Mouse (Mus musculus) gastrocnemius, adult 8-10 months (tissue): ENCODE measurements at regions not wholly inside any gene's neighbourhood (a gene's known extent, or its start where the extent isn't known, plus 50 kb on each side); places are given as distances from the start of the nearest gene placed in this dataset.
"Not testable (repeated sequence)": the region's sequence is repeated elsewhere in the genome, so short reads cannot be mapped to it uniquely, and the experiment has no call there.

Experiments
- DNase-seq, 2 experiments: peaks; one replicate each; pipeline ENCODE4 v3.0.0; 2022; ENCODE audit warnings: low spot score in 2 of 2

DNA sequence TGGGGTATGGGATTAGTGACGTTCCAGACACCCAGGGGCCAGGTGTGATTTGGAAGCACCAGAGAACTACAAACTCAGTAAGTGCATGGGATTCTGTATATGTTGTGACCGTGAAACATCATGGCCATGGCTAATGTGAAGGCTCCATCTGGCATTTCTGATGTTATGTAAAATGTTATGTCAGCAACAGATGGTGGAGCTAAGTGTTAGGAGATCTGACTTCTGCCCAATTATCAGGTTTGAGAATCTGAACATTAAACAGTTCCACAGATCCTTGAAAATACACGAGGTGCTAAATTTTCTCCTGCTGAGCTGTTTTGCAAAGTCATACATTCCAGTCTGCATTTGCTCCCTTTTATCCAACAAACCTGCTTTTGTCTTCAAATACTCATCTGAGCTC lies 223.6 kb upstream of the Egfl6 start:
- no peak for DNase-seq

DNA sequence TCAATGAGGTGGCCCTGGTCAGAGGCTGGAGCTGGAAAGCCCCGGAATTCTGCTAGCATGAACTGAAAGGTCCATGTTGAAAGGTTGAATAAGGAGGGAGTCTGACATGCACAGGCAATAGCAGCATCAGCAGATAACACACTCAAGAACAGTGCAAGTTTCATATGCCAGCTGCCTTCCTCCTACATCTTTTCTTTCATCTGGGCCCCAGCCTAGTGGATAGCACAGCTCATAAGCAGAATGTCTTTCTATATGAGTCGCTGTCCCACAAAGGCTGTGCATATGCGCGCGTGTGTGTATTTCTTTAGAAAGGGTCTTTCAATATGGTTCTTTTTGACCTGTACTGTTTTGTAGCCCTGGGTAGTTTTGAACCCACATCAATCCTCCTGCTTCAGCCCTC lies 222.7 kb upstream of the Egfl6 start:
- DNase-seq, result no peak

DNA sequence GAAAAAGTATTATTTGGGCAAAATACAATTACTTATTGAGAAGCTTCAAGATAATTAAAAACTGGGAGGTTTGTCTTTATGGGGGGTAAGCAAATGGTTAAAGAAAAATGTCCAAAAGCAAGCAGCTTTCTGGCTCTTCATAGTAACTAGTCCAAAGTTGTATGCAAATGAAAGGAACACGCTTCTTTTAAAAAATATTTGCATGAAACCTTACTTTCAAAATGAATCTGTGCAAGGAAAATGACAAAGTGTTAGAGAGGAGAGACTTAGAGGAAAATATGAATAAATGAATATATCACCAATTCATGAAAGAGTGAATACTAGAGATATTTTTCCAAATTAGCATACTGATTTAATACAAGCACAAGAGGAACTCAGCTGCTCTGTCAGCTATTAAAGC lies 220.4 kb upstream of the Egfl6 start:
- no peak for DNase-seq

DNA sequence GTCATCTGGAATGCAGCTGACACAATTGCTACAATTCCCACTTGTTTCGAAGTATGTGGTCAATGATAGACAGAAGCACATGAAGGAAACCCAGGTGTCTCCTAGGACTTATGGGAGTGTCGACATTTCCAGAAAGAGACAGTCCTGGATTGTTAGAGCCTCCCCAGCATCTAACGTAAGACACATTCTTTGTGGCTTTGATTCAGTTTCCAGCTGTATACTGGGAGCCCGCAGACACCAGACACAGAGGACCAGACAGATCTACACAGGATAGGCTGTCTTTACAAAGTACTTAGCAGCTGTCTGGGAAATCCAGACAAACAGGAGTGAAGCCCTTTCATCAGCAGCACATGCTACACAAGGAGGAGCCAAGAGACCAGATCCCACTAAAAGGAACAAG lies 220.0 kb upstream of the Egfl6 start:
- DNase-seq, result no peak

DNA sequence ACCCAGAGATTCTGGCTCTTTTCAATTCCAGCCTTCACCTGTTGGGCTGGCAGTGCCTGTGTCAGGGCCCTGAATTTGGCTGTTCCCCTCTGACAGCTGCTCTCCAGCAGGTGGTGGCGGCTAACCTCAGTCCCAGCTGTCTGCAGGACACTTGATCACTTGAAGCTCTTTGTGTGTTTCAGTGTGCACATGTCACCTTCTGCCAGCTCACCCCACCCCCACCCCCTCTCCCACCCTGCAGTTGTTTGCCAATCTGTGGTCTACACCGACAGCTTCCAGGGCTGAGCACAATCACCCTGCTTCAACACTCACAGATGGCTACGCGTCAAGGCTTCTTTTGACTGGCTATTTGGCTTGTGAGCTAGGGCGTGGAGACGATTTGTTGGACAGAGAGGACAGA lies 217.7 kb upstream of the Egfl6 start:
- DNase-seq, result no peak

DNA sequence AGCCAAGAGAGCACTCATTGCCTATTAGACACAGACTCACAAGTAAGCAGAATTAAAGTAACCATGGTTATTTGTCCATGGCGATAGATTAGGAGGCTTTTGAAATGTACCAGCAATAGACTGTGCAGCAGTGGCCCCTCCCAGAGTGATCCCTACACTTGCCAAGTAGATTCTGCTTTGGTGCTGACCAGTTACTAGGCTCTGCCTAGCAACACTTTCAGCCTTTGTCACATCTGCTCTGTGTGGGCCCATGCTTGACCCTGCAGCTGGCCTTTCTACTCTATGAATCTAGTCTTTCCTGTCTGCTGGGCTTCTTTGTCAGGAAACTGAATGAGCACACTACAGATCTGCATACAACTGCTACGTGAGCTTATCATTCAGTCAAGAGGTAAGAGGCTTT lies 215.5 kb upstream of the Egfl6 start:
- no peak for DNase-seq

DNA sequence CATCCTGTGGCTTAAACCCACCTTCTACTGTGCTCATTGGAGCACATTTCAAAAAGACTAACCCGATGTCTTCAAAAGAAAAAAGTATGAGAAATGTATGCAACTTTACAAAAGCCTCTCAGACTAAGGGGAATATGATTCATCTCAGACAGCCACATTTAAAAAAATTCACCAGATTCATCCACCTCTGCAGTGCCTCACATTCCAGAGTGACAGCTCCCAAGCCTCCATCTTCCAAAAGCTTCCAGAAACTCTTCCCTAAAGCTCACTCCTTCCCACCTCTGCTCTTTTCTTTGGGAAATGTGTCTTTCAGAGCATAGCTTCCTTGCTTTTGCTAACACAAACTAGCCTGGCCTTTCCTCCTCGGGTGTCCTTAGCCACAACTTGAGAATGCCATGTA lies 210.1 kb upstream of the Egfl6 start:
- no peak for DNase-seq

DNA sequence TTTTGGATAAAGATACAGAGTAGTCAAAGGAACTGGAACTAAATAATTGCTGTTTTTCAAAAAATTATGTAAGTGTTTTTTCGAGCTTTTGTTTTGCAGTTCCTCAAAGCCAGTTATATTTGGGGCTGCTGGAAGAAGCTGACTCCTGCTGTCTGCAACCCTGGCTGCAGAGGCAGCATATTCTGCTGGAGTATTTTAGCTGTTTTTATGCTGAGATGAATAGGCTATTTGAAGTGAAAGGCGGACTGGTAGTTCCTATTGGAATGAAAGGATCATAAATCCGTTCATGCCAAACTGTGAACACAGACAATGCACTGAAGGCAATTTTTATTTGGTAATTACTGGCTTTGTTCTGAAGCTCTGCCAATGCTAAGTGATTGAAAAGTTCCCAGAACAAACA lies 203.5 kb upstream of the Egfl6 start:
- no peak for DNase-seq

DNA sequence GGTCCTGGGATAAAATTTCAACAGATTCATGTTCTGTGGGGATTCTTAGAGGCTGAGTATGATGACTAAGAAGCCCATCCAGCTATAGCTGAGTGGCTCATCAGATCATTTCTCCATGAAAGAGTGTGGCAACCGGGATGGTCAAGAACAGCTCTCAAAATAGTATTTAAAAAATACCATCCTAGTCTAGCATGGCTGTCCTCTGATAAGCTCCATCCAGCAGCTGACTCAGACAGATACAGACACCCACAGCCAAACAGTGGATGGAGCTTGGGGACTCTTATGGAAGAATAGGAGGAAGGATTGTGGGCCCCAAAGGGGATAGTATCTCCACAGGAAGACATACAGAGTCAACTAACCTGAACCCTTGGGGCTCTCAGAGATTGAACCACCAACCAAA lies 201.6 kb upstream of the Egfl6 start:
- not testable (repeated sequence) for DNase-seq

DNA sequence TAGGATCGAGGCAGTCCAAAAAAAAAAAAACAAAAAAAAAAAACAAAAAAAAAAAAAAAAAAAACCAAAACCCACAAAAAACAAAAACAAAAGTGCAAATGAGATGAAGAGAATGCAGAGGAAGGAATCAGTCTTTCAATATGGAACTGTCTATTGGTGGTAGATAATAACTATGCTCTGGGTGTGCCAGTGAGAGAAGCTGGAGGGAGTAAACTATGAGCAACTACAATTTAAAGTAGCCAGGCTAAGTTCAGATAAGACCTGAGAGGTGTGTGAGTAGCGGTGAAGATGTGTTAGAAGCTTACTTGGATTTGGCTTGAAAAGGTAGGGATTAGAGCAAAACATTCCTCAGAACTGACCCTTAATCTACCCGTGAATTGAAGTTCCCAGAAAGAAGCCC lies 200.1 kb upstream of the Egfl6 start:
- DNase-seq, result no peak

DNA sequence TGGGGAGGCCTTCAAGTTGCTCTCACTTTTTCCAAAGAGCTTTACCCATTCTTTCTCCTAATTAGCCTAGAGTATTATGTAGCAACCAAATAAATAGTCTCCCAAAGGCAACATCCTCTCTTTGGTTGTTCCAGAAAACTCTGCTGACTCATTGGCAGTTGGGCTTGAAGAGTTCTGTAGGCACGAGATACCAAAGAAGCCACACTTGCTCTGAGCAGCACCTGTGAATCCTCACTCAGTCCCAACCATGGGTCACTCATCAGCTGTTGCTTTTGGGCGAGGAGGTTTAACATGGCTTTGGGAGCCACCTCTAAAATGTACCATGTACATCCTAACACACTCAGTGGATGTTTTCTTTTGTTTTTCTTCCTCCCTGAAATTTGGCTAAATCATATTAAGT lies 197.9 kb upstream of the Egfl6 start:
- no peak for DNase-seq

DNA sequence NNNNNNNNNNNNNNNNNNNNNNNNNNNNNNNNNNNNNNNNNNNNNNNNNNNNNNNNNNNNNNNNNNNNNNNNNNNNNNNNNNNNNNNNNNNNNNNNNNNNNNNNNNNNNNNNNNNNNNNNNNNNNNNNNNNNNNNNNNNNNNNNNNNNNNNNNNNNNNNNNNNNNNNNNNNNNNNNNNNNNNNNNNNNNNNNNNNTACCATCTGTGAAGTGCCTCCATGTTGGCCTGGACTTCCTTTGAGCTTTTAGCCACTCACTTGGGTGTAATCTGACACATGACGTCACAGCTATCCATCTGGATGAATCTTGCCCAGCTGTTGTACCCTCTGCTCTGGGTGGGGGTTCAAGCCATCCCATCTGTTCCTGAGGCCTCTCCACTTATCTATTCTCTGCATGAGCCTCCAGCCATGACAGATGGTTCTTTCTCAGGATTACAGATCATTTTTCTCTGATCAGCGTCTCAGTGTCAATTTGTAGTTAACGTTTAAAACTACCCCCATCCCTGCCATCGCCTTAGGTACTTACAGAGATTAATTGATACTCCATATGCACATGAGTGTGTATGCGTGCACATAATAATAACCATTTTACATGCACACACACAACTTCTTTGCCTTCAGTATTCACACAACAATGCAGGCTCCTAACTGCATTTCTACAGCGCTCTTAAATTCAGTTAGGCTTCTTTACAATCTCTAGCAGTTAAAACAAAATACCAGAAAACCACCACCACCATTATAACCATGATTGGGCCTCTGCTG lies 194.0 kb upstream of the Egfl6 start:
- DNase-seq, result no peak

DNA sequence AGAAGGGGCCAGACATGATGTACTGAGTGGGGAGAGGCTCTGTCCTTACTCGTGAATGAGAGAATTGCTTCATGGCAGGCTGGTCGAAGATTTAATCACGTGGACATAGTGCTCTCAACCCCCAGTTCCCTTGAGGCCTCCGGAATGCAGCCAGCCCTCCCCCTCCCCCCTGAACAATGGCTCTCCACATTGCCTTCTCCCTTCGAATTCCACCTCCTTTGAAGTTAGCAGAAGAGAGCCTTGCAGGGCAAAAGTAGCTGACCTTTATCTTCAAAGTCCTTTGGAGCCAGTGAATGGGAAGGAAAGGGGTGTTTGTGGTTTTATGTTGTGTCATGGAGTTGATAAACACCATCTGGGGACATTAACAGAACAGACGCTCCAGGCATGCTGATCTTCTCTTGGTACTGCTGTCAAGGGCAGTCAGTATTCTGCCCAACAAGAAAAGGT lies 187.9 kb upstream of the Egfl6 start:
- DNase-seq, result no peak

DNA sequence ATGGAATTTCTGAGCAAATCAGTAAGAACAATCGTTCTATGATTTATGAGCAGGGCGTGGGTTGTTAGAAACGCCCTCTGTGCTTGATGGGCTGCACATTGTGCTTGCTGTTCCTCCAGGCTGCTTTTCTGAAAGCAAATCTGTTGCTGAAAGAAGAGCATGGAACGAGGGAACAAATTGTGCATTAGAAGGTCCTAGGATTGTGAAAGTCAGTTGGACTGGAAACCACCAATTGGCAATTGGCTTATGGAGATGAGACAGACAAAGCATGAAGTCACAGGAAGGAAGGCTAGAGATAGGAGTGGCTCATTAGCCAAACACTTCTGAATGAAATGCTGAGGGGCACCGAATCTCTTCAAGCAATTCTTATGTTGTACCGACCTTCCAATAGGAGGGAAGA lies 181.5 kb upstream of the Egfl6 start:
- DNase-seq, result peak in 1 of 2 experiments; percentile 2

DNA sequence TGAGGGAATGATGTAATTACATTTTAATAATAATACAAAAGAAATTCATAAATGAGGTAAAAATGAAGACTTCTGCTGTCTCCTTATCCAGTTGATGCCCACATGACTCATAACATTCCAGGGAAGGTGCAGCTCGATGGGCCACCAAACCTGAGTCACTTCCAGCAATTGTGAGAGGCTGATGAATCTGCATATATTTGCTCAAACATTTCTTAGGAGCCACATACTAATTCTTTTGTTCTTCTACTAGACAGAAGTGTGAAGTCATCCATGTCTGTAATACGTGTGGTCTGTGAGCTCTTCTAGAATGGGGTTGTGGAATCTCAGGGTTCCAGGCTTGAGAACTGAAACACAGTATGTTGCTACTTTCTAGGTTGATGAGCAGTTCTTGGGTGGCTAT lies 180.1 kb upstream of the Egfl6 start:
- DNase-seq, result no peak

DNA sequence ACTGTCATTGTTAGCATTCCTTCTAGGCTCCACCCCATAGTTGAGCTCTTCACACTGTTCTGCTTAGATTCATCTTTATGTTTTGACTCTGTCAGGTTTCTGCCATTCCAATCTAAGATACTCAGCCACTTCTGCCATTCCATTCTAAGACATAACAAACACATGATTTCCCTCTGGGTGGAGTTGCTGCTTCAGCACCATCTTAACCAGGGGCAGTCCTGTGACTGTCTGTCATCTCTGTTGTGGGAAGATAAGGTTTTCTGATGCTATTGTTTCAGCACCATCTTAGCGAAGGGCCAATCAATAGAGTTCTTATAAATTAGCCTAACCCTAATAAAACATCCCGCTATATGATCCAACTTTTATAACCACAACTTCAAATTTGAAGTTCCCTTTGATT lies 176.6 kb upstream of the Egfl6 start:
- DNase-seq, result no peak

DNA sequence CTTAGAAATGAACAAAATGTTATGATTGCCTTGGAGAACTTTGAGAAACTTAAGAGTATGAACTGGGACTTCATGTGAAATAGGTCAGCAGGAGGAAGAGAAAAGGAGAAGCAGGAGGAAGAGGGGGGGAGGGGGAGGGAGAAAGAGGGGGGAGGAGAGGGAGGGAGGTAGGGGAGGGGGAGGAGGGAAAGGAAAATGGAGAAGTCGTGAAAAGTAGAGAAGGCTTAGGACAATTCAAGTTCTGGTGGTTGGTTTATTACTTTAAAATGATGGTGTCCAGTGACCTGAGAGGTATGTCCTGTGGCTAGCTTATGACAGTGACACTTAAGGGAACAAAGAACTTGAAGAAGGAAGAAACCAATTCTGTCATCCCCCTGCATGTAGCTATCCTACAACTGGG lies 171.6 kb upstream of the Egfl6 start:
- DNase-seq, result no peak

DNA sequence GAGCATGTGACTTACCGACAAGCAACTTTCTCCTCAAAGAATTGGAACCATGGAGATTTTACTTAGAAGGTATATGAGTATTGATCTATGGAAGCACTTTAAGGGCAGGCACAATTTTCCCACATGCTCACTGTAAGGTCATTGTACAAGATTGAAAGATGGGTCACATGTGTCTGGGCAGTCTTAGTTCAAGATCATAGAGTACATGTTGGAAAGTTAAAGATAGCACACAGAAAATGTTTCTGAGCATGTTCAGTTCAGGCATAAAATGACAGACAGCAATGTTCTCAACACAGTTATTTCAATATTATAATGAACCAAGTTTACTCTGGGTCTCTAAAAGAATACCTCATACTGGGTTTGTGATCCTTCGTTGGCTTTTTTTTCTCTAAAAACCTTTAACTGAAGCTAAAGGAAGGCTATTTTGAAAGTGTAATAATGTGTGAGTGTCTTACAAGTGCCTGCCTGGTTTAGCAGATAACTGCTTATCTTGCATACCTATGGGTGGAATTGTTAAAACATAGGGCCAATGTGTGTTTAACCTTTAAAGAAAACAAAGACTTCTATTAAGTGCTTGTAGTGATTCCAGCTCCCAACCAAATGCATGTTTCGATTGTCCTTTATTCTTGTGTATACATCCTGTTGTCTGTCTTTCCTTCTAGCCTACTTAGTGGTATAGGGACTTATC lies 169.6 kb upstream of the Egfl6 start:
- DNase-seq, result no peak

DNA sequence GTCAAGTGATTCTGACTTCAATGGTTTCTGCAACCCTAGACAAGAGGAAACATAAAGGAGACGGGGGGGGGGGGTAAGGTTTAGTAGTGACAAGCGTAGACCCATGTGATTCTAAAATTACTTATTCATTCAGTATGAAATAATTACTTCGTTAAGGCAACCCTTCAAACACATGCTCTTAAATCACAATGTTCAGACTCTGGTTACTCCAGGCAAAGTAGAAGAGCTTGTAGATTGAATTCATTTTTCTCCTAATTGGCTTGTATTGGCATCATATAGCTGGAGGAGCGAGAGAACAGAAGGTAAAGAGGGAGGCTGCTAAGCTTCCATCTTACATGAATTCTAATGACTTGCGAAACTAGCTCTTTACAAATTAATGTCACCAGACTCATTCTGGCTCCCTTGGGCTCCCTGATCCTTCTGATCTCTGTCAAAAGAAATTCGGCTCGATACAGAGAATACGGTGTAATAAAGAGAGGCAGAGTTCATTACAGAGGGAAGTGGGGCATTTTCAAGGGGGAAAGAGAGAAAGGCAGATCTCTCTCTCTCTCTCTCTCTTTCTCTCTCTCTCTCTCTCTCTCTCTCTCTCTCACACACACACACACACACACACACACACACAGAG lies 163.6 kb upstream of the Egfl6 start:
- DNase-seq, result no peak

DNA sequence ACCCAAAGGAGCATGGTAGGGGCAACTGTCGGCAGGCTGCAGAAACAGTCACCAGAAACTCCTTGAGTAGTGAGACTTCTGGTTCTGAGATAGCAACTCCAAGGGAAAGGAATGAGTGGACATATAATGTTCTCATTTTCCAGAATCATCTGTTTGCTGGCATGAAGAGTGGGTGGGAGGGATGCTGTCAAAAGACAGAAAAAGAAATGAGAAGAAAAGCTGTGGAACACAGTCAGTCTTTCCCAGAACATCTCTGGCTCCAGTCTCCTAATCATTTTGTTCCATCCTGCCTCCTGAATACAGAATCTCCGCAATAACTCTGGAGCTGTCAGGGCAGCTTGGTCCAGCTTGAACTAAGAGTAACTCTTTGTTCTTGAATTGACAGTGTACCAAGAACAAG lies 145.8 kb upstream of the Egfl6 start:
- DNase-seq, result no peak

DNA sequence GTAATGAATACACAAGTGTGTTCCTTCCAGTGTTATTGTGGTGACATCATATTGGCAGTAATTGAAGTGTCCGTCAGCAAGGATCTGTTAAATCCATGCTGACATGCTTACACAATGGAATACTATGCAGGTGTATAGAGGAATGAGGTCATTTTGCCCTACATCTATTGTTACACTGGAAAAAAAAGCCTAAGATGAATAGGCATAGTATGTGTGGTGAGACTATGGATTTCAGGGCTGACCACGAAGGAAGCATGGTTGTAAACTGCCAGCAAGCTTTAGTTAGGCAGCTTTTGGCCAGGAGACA lies 143.1 kb upstream of the Egfl6 start:
- no peak for DNase-seq

DNA sequence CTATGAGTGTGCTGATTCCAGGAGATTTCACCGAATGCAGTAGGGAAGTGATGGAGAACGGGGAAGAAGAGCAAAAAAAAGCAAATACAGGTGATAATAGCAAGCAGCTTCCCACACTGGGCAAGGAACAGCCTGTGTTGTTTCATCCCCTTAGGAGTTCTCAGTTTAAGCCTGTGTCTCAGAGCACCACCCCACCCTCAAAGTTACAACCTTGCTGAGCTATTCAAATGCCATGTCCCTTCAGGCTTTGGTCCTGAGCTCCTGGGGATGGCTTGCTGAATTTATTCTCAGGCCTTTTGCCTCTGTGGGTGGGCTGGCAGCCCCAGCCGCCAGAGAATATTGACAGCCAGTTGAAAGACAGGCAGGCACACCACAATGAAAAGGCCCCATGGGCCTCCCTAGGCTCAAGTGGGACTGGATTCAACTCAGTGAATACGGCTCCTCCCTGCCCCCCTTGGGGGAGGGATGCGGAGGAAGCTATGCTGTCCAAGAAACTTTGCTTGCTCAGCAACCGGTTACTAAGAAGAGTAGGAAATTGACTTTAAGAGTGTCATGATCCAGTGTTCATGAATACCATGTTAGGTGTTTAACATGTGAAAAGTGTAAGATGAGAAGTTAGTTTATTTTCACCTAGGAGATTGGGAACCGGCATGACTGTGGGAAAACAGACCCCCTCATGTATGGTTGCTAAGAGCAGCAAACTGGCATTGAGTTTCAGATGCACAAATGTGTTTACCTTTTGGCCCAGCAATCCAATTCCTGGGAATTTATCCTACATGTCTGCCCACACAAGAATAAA lies 142.5 kb upstream of the Egfl6 start:
- no peak for DNase-seq
